Mouse (Mus musculus): Measurements from ENCODE around the gene Plekhh2.
A peak's percentile ranks its signal among the peaks of the same experiment; 100 is the strongest.

Plekhh2 gene

DNA sequence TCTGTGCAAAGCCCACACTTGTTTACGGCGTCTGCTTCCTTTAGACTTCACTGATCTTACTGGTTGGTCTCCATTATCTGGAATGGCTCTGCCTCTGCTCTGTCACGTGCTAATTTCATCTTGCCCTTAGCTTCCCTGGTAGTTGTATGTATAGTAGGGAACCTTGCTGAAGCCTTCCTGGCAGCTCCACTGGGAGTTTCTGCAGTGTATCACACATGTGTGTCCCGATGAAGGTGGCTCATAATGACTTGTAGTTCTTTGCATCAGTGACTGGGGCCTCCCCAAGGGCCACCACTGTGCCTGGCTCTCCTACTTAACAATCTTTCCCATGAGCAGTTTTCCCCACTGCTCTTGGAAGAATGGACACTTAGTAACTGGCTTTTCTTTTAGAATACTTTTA lies 96.9 kb downstream of the Plekhh2 start:
- DNase-seq (ENCODE audit: low spot score): no peak

DNA sequence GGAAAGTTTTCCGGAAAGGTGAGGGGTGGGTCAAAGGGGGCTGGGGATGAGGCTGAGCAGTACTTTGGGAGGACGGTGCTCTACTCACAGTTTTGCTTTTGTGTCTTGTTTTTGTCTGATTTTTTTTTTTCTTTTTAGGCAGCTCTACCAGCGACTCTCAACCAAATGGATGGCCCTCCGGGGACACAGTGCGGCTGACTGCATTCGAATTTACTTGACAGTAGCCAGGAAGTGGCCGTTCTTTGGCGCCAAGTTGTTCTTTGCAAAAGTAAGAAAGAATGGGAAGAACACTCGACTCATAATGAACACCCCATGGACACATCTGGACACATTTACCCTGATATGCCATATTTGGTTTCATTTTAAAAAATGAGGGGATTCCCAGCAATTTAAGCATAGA lies 99.8 kb downstream of the Plekhh2 start:
- no peak for DNase-seq (ENCODE audit: low spot score)

DNA sequence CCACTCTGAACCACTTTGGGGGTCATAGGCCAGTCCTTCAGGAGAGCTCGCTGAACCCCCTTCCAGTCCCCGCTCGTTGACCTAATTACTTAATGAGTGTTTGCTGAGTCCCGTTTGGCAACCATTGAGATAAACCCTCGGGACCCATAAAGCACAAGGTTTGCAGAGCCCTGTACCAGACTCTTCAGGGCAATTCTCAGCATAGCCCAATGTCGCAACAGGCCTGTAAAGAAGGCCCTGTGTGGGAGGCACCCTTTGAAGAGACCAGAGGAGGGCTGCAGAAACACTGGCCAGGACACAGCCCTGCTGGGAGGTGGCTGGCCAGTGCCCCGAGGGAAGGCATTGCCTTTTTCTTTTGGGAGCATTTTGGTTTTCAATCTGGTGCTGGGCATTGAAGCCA lies 100.3 kb downstream of the Plekhh2 start:
- DNase-seq (ENCODE audit: low spot score): no peak

GRCm38 (mm10) chr17:84615811-84616210 lies 104.1 kb downstream of the Plekhh2 start:
- DNase-seq (ENCODE audit: low spot score): peak; percentile 46

DNA sequence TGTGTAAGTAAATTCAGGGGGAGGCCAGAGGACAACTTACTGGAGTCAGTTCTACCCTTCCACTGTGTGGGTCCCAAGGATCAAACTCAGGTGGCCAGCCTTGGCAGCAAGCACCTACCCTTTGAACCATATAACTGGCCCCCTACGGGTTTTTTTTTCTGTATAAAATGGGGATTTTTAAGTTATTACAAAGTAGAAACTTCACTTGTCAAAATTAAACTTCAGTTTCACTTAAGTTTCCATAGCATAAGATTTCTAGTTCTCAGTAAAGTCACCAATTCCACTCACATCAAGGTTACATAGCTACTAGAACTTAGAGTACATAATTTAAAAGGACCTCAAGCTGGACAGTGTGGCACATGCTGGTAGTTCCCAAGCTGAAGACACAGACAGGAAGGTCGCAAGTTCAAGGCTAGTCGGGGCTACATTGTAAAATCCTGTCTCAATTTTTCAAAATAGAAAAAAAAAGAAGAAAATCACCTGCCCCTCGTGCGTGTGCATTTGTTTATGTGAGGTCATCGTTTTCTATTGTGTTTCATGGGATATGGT lies 104.9 kb downstream of the Plekhh2 start:
- no peak for DNase-seq (ENCODE audit: low spot score)

DNA sequence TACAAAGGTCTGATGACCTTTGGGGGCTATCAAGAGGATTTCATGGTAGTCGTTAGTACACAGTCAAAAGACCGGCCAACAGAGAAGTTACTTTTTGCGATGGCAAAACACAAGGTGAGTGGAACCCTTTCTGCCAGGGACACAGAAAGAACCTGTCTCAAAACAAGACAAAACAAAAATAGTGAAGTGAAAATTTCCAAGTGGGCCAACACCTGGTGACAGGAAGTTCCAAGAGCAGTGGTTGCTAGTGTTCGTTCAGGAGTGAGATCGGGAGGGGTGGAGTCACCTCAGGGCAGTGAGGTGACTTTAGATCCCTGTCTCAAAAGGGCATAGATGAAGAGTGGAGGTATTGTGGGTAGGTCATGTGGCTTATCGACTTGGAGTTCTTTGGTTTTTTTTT lies 106.3 kb downstream of the Plekhh2 start:
- no peak for DNase-seq (ENCODE audit: low spot score)

DNA sequence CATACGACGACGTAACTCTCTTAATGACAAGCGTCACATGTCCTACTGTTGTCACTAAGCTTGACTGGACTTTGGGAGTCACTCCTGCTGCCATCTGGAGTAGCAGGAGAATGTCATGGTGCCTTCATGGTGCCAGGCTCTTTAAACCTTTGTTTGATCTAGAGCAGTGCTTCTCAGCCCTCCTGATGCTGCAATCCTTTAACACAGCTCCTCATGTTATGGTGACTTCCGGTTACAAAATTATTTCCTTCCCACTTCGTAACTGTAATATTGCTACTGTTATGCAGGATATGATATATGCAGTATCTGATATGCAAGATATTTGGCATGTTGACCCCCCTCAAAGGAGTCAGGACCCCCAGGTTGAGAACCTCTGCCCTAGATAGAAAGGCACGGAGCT lies 107.4 kb downstream of the Plekhh2 start:
- DNase-seq (ENCODE audit: low spot score): no peak

DNA sequence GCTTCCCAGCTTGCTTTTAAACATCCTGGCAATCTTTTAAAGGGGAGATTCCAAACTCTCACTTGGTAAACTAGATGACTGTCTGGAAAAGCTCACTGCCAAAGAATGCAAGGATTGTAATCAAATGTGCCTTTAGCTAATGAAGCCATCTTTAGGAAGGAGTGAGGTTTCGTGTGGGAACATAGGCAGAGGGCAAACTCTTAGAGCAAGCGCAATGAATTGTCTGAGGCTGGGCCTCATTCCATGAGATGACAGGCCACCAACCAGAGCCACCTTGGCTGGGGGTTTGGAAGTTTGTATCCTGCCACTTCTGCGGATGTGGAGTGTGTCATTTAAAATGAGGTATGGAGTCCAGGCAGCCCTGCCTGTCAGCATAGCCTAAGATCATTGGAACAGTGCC lies 108.4 kb downstream of the Plekhh2 start:
- DNase-seq (ENCODE audit: low spot score): no peak

DNA sequence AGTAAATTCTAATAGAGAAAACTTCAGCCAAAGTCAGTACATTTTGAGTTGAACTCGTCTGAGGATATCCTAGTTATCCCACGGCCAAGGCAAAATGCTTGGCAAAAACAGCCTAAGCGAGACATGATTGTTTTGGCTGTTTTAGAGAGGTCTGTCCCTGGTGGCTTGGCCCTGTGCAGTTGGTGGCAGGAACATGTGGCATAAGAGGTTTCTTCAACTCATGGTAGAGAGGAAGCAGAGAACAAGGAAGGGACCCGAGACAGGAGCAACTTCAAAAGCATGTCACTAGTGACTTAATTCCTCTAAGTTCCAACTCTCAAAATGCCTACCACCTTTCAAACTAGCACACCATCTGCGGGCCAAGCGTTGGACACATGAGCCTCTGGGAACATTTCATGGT lies 108.9 kb downstream of the Plekhh2 start:
- no peak for DNase-seq (ENCODE audit: low spot score)

DNA sequence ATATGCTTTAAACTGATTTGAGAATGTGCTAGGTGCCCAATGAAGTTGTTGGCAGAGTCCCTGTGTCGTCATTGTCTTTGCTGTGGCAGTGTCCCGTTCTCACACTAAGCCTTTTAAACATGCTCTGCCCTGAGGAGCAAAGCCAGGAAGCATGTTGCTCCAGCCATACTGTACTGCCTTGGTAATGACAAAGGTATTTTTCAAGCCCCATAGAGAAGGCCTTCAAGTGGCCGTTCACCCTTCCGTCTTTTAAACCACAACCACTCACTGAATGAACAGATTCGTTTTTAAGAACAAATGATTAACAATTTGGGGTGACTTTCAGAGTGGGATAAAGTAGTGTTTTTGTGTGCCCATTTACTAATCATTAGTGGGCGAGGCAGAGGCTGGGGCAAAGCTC lies 109.5 kb downstream of the Plekhh2 start:
- no peak for DNase-seq (ENCODE audit: low spot score)

- DNase-seq (ENCODE audit: low spot score): no peak
These were observed 110.3 kb downstream of the Plekhh2 start for GRCm38 (mm10) chr17:84622028-84622427.

DNA sequence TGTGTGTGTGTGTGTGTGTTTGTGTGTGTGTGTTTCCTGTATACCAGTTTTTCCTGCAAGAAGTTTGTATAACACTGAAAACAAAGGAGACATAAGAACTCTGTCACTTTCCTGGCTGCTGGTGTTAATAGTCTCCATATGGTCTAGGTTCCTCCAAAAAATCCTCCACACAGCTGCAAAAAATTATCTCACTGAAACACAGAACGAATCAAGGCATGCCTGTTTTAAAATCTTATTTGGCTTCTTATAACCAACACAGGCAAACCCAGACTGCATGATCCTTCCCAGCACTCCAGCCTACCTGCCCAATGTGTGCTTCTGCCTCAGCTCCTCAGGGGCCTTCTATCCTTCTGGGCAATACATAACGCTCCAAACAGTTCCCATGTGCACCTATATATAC lies 111.2 kb downstream of the Plekhh2 start:
- no peak for DNase-seq (ENCODE audit: low spot score)

DNA sequence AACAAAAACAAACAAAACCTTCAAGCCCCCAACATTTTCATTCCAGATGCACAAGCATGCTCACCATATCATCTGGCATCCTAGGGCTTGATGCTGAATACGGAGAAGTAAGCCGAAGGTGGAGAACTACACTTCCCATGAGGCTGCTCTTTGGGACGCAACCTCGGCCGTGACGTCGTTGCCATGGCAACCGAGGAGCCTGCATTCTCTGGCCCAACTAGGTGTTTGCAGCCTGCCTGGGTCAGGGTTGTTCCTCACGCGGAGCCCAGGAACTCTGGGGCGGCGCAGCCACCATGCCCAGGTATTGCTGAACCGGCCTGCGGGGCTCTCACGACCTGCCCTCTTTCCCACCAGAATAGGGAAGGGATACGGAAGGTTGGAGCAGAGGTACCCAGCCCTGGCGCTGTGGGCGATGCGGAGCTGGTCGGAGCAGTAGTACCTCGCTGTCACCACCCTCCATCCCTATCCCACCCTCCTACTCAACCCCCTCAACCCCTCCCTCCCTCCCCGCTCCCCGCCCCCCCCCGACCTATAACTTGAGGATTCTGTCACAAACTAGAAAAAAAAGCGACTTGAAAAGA lies 114.7 kb downstream of the Plekhh2 start, which contains the start of gene Dync2li1:
TSS of gene Dync2li1 (plus strand) at position 221 of the 581 bp plus-strand sequence.
- peak; percentile 87 for DNase-seq (ENCODE audit: low spot score)

- DNase-seq (ENCODE audit: low spot score): peak; percentile 26
These were observed 115.2 kb downstream of the Plekhh2 start for GRCm38 (mm10) chr17:84626857-84627305.

- DNase-seq (ENCODE audit: low spot score): no peak
These were observed 116.0 kb downstream of the Plekhh2 start for GRCm38 (mm10) chr17:84627721-84628120.

- DNase-seq (ENCODE audit: low spot score): no peak
These were observed 116.9 kb downstream of the Plekhh2 start for GRCm38 (mm10) chr17:84628611-84629010.

- DNase-seq (ENCODE audit: low spot score): no peak
These were observed 120.1 kb downstream of the Plekhh2 start for GRCm38 (mm10) chr17:84631836-84632235.

GRCm38 (mm10) chr17:84633443-84633842 lies 121.7 kb downstream of the Plekhh2 start:
- no peak for DNase-seq (ENCODE audit: low spot score)

DNA sequence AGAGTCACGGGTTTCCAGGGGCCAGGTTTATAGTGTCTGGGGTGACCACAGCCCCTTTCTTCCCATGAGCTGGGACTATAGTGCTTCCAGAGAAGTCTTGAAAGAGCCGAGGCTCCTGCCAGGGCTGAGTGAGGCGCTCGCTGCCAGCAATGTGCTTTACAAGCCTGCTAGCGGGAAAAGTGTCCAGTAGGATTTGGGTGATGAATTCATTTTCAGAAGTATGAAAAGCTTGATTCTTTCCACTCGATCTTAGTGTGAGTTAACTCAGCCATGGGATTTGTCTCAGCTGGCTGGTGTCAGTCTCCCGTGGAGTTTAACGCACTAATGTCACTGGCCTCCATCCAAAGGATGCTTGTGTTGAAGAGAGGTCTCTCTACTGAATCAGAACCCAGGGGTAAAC lies 124.6 kb downstream of the Plekhh2 start:
- DNase-seq (ENCODE audit: low spot score): no peak

GRCm38 (mm10) chr17:84637971-84638370 lies 126.3 kb downstream of the Plekhh2 start:
- DNase-seq (ENCODE audit: low spot score): no peak

GRCm38 (mm10) chr17:84639796-84640378 lies 128.2 kb downstream of the Plekhh2 start:
- DNase-seq (ENCODE audit: low spot score): no peak

DNA sequence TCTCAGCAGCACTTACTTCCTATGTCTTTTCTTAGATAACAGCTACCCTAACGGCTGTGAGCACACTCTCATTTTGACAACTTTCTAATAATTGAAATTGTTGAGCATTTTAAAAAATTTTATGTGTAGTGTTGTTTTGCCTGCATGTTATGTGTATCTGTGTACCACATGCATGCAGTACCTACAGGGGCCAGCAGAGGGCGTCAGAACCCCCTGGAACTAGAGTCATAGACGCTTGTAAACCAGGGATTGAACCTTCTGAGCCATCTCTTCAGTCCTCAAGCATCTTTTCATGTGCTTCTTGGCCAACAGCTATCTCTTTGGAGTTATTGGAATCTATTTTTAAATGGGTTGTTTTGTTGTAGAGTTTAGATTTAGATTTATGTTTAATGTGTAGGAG lies 130.2 kb downstream of the Plekhh2 start:
- DNase-seq (ENCODE audit: low spot score): peak; percentile 34

DNA sequence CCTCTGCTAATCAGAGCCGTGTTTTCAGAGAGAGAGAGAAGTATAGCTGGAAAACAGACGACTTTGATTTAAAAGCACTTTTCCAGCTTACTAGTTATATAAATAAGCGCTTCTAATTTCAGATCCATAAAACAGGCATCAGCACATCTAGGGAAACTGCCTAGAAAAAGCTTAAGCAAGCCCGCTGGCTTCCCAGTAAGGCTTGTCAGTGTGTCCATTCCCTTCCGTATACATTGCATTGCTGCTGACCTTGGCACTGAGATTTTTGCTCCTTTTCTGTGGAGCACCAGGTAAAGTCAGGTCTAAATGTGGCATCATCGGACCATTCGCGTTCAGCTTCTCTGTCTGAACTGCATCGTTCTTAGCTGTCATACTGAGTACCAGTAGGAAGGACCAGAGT lies 130.6 kb downstream of the Plekhh2 start:
- DNase-seq (ENCODE audit: low spot score): no peak
